Mouse (Mus musculus): Measurements from ENCODE around the gene Lin9.

Gene Lin9

GRCm38 (mm10) chr1:180707813-180708212 is 66.9 kb downstream of the Lin9 start:
- no peak for DNase-seq

GRCm38 (mm10) chr1:180708935-180709776 is 68.2 kb downstream of the Lin9 start:
- DNase-seq: no peak

GRCm38 (mm10) chr1:180718756-180719155 is 77.8 kb downstream of the Lin9 start:
- no peak for DNase-seq

GRCm38 (mm10) chr1:180719483-180719882 is 78.5 kb downstream of the Lin9 start:
- DNase-seq: no peak

- DNase-seq: peak; percentile 63 to 69
These were observed 79.2 kb downstream of the Lin9 start for GRCm38 (mm10) chr1:180719951-180720689.

- no peak for DNase-seq
These were observed 81.7 kb downstream of the Lin9 start for GRCm38 (mm10) chr1:180722608-180723007.

- DNase-seq: no peak
These were observed 82.8 kb downstream of the Lin9 start for GRCm38 (mm10) chr1:180723701-180724238.

GRCm38 (mm10) chr1:180725704-180726179 is 84.8 kb downstream of the Lin9 start, which contains the start of gene Acbd3:
Gene Acbd3 (plus strand): TSS chr1:180726043.
- peak; percentile 93 for DNase-seq

- peak in 1 of 2 experiments; percentile 34 for DNase-seq
These were observed 85.2 kb downstream of the Lin9 start for GRCm38 (mm10) chr1:180726183-180726582.

- DNase-seq: no peak
These were observed 88.3 kb downstream of the Lin9 start for GRCm38 (mm10) chr1:180729231-180729630.

Measured in thymus, adult 18-20 months (tissue).